Mouse (Mus musculus) heart, embryonic 12.5 days (tissue): ENCODE measurements around the gene Ap1m2. TPM values are rescaled to one million over a fixed set of nuclear protein-coding genes. Genes with fewer than 3 reads are reported as not detected.
"Not testable (repeated sequence)": the region's sequence is repeated elsewhere in the genome, so short reads cannot be mapped to it uniquely, and the experiment has no call there.

Experiments
- ATAC-seq: fragments of 200-750 bp; cut with Nextera tagmentation; 2 replicates; pipeline ENCODE4 v1.8.0; 2017; ENCODE audit warnings: moderate TSS enrichment, moderate library complexity; ENCODE audit not compliant: insufficient number of reproducible peaks, low FRiP score
- H3K27ac ChIP-seq: fragments of 300-500 bp; sonication (generic); 2 replicates; pipeline ENCODE4 v1.5.1; 2016; ENCODE audit warnings: mild to moderate bottlenecking, moderate library complexity; ENCODE audit not compliant: poor library complexity, severe bottlenecking
- H3K27me3 ChIP-seq: fragments of 300-500 bp; sonication (generic); replicated peaks from 2 replicates; pipeline ENCODE4 v1.6.1; 2016; ENCODE audit warnings: mild to moderate bottlenecking, moderate library complexity
- H3K36me3 ChIP-seq: fragments of 300-500 bp; sonication (generic); 2 replicates; pipeline ENCODE4 v1.6.1; 2016; ENCODE audit warnings: mild to moderate bottlenecking, moderate library complexity
- H3K4me1 ChIP-seq: fragments of 300-500 bp; sonication (generic); replicated peaks from 2 replicates; pipeline ENCODE4 v1.6.1; 2016; ENCODE audit warnings: mild to moderate bottlenecking
- H3K4me2 ChIP-seq: fragments of 300-500 bp; sonication (generic); 2 replicates; pipeline ENCODE4 v1.6.1; 2016; ENCODE audit warnings: mild to moderate bottlenecking, moderate library complexity
- H3K4me3 ChIP-seq: fragments of 300-500 bp; sonication (generic); 2 replicates; pipeline ENCODE4 v1.5.1; 2016; ENCODE audit warnings: mild to moderate bottlenecking
- H3K9ac ChIP-seq: fragments of 300-500 bp; sonication (generic); 2 replicates; pipeline ENCODE4 v1.6.1; 2016; ENCODE audit warnings: mild to moderate bottlenecking, moderate library complexity
- H3K9me3 ChIP-seq: fragments of 300-500 bp; sonication (generic); replicated peaks from 2 replicates; pipeline ENCODE4 v1.6.1; 2016; ENCODE audit warnings: mild to moderate bottlenecking, moderate library complexity
- WGBS: fragments of 180-500 bp; shearing (Covaris S2); methylation state at CpG from one replicate; pipeline ENCODE4 v1.1.7; 2016; 5-methylcytosine and 5-hydroxymethylcytosine counted together
- polyA plus RNA-seq: library from polyadenylated mRNA; unstranded; fragments of >200 nt; fragmentation: Nextera tagmentation; extraction: Ambion mirVana; gene quantifications from 2 replicates; pipeline ENCODE4 v1.2.1, GENCODE M21; 2016

Ap1m2 gene
- polyA plus RNA-seq, 1 experiment from 2014 or later: 0.23 TPM

- Histone ChIP-seq H3K4me2 (no peak overlapping the region), H3K9me3 (no peaks in the 10 kb centered on the region), H3K27ac (no peak overlapping the region), H3K27me3 (no peaks in the 10 kb centered on the region), H3K4me3 (no peak overlapping the region), H3K36me3 (peaks cover 15% of the 10 kb centered on the region), H3K4me1 (peaks cover 46% of the 10 kb centered on the region), H3K9ac (no peak overlapping the region)
- WGBS: 69% methylated on average over 11 of the region's 11 CpGs
- ATAC-seq: no peak
Observed at GRCm38 (mm10) chr9:21324269-21324668, 12.1 kb upstream of the Ap1m2 start.

GRCm38 (mm10) chr9:21322917-21323297 lies 10.8 kb upstream of the Ap1m2 start:
- Histone ChIP-seq H3K4me2 (peak overlapping the region; percentile 96; the same call in 1 of the 2 replicates), H3K4me1 (peaks cover 34% of the 10 kb centered on the region), H3K36me3 (peaks cover 15% of the 10 kb centered on the region)
- not testable (repeated sequence) for H3K27me3 ChIP-seq, H3K9me3 ChIP-seq, H3K9ac ChIP-seq, ATAC-seq, H3K4me3 ChIP-seq, H3K27ac ChIP-seq
- WGBS: 79% methylated on average over 8 of the region's 8 CpGs

GRCm38 (mm10) chr9:21322211-21322916 lies 10.2 kb upstream of the Ap1m2 start:
- Histone ChIP-seq H3K9ac (peak overlapping the region; percentile 89; the same call in 1 of the 2 replicates), H3K4me1 (peaks cover 29% of the 10 kb centered on the region), H3K4me3 (peak overlapping the region; percentile 73), H3K27ac (peak overlapping the region; percentile 62; the same call in 1 of the 2 replicates), H3K9me3 (no peaks in the 10 kb centered on the region), H3K27me3 (no peaks in the 10 kb centered on the region), H3K4me2 (peak overlapping the region; percentile 96), H3K36me3 (peaks cover 15% of the 10 kb centered on the region)
- WGBS: 78% methylated on average over 19 of the region's 19 CpGs
- ATAC-seq: no peak

- Histone ChIP-seq H3K9ac (peak overlapping the region; percentile 89), H3K4me3 (peak overlapping the region; percentile 73), H3K4me2 (peak overlapping the region; percentile 96), H3K36me3 (peaks cover 15% of the 10 kb centered on the region), H3K4me1 (peaks cover 28% of the 10 kb centered on the region), H3K27ac (peak overlapping the region; percentile 62), H3K27me3 (no peaks in the 10 kb centered on the region), H3K9me3 (no peaks in the 10 kb centered on the region)
- peak; percentile 59 for ATAC-seq
- WGBS: 7% methylated on average over 6 of the region's 6 CpGs
Observed at GRCm38 (mm10) chr9:21321513-21321835, 9.3 kb upstream of the Ap1m2 start.

GRCm38 (mm10) chr9:21320619-21321512 lies 8.7 kb upstream of the Ap1m2 start, which contains the start of gene Slc44a2:
TSS of gene Slc44a2 (plus strand) at chr9:21320698.
- Histone ChIP-seq H3K27ac (peak within 1 kb of the TSS; percentile 62), H3K9me3 (no peaks in the 10 kb centered on the region), H3K36me3 (peaks cover 14% of the 10 kb centered on the region), H3K4me3 (peak within 1 kb of the TSS; percentile 73), H3K4me1 (peaks cover 27% of the 10 kb centered on the region), H3K27me3 (no peaks in the 10 kb centered on the region), H3K9ac (peak within 1 kb of the TSS; percentile 89), H3K4me2 (peak within 1 kb of the TSS; percentile 96)
- under 1% methylated on average over 52 of the region's 52 CpGs for WGBS
- peak; percentile 97 for ATAC-seq

GRCm38 (mm10) chr9:21320280-21320618 lies 8.1 kb upstream of the Ap1m2 start:
- H3K4me3 ChIP-seq: peak overlapping the region; percentile 73

GRCm38 (mm10) chr9:21319503-21319902 lies 7.4 kb upstream of the Ap1m2 start:
- Histone ChIP-seq H3K9ac (no peak overlapping the region), H3K4me1 (peaks cover 23% of the 10 kb centered on the region), H3K4me3 (no peak overlapping the region), H3K9me3 (no peaks in the 10 kb centered on the region), H3K36me3 (peaks cover 4% of the 10 kb centered on the region), H3K27me3 (no peaks in the 10 kb centered on the region), H3K27ac (no peak overlapping the region), H3K4me2 (no peak overlapping the region)
- no peak for ATAC-seq
- WGBS: 87% methylated on average over 4 of the region's 4 CpGs

More at GRCm38 (mm10) chr9:21320280-21320618, 8.1 kb upstream of the Ap1m2 start:
- H3K9ac ChIP-seq: no peak overlapping the region
- no peaks in the 10 kb centered on the region for H3K9me3 ChIP-seq
- H3K27me3 ChIP-seq: no peaks in the 10 kb centered on the region
- H3K36me3 ChIP-seq: peaks cover 10% of the 10 kb centered on the region
- ATAC-seq: no peak; the same call in 1 of the 2 replicates
- no peak overlapping the region for H3K27ac ChIP-seq
- WGBS: 32% methylated on average over 4 of the region's 4 CpGs
- H3K4me1 ChIP-seq: peaks cover 24% of the 10 kb centered on the region
- peak overlapping the region; percentile 96 for H3K4me2 ChIP-seq

GRCm38 (mm10) chr9:21318792-21319191 lies 6.7 kb upstream of the Ap1m2 start:
- no peak overlapping the region for H3K9ac ChIP-seq
- no peaks in the 10 kb centered on the region for H3K36me3 ChIP-seq
- no peak overlapping the region for H3K4me2 ChIP-seq
- H3K27ac ChIP-seq: no peak overlapping the region
- WGBS: 86% methylated on average over 6 of the region's 6 CpGs
- no peaks in the 10 kb centered on the region for H3K9me3 ChIP-seq
- H3K4me1 ChIP-seq: peaks cover 18% of the 10 kb centered on the region
- no peak overlapping the region for H3K4me3 ChIP-seq
- H3K27me3 ChIP-seq: no peaks in the 10 kb centered on the region
- ATAC-seq: no peak

- H3K9me3 ChIP-seq: peaks cover 6% of the 10 kb centered on the region; the same call in 1 of the 2 replicates
- 67% methylated on average over 7 of the region's 7 CpGs for WGBS
- peaks cover 11% of the 10 kb centered on the region for H3K27me3 ChIP-seq
- H3K4me1 ChIP-seq: peaks cover 14% of the 10 kb centered on the region
- no peak overlapping the region for H3K4me3 ChIP-seq
- H3K9ac ChIP-seq: no peak overlapping the region
- ATAC-seq: no peak
- H3K36me3 ChIP-seq: no peaks in the 10 kb centered on the region
- H3K4me2 ChIP-seq: no peak overlapping the region
- H3K27ac ChIP-seq: no peak overlapping the region
Observed at GRCm38 (mm10) chr9:21316696-21317095, 4.6 kb upstream of the Ap1m2 start.

GRCm38 (mm10) chr9:21315421-21315820 lies 3.3 kb upstream of the Ap1m2 start:
- H3K9ac ChIP-seq: no peak overlapping the region

More at GRCm38 (mm10) chr9:21315421-21315820, 3.3 kb upstream of the Ap1m2 start:
- Histone ChIP-seq H3K4me1 (peaks cover 7% of the 10 kb centered on the region), H3K27ac (no peak overlapping the region), H3K4me2 (no peak overlapping the region), H3K9me3 (peaks cover 7% of the 10 kb centered on the region; the same call in 1 of the 2 replicates), H3K36me3 (no peaks in the 10 kb centered on the region), H3K27me3 (peaks cover 21% of the 10 kb centered on the region), H3K4me3 (no peak overlapping the region)
- no peak for ATAC-seq
- WGBS: 48% methylated on average over 5 of the region's 5 CpGs
